Mouse (Mus musculus): ENCODE results near the gene Chrna9. TPM values are rescaled to one million over a fixed set of nuclear protein-coding genes. Genes with fewer than 3 reads are reported as not detected.

The Chrna9 gene
- polyA plus RNA-seq, 1 experiment from 2014 or later = not detected

DNA sequence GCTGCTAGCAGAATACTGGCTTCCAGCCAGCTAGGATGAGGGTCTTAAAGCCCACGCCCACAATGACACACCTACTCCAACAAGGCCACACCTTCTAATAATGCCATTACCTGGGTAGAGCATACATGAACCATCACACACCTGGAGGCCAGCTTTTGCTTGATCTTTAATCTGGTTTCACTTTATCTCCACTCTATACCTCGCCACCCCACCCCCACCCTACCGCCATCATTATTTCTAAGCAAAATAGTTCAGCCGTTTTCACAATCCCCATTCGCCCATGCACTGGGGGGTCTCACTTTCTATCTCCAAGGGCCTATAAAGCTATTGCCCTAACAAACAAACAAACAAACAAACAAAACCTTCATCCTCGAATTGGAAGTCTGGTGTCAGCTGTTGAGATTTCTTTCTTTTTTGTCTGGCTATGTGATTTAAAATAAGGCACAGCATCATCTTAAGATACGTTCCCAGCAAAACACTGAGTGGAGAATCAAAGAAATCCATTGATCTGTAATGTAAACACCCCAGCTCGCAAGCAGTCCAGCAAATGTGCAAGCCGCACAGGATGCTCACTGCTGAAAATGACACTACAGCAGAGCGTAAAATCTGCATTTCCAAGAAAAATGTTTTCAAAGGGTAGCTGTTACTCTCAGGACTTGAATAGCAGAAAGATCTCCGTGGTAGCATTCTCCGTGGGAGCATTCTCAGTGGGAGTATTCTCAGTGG lies 13.9 kb upstream of the Chrna9 start:
- Histone ChIP-seq H3K27ac (replicated peaks) (no peak overlapping the region), H3K36me3 (no peaks in the 10 kb centered on the region), H3K4me3 (no peak overlapping the region)

DNA sequence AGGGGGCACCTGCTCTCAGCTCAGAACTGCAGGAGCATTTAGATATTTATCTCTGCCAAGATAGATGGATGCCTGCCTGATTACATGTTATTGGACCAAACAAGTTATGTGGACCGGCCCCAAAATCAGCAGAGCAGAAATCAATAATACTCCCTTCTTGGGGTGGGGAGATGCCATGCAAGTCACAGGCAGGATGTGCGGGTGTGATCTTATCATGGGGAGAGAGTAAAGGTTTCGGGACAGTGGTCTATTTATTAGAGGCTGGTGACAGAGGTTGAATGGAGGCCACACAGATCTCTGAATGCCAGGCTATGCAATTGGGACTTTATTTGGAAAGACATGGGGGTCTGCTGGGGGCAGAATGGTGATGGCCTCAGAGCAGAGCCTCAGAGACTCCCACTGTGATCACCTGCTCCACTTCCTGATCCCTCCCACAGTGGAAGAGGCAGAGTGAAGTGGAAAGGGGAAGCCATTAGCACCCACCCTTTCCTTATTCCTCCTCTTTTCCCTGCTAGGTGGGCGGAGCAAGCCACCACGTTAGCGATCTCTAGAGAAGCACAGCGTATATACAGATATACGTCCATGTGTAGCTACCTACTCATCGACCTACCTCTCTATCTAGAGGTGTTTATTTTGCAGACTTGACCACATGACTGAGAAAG lies 13.1 kb upstream of the Chrna9 start:
- no peaks in the 10 kb centered on the region for H3K9me3 ChIP-seq
- ATAC-seq (ENCODE audit: low FRiP score, low read depth) = no peak
- no peak overlapping the region for H3K4me3 ChIP-seq
- H3K9ac ChIP-seq = no peak overlapping the region
- WGBS = 78% methylated on average over 9 of the region's 9 CpGs
- H3K27me3 ChIP-seq = no peaks in the 10 kb centered on the region
- no peak overlapping the region for H3K4me2 ChIP-seq
- H3K4me1 ChIP-seq (replicated peaks) = peaks cover 16% of the 10 kb centered on the region
- no peak overlapping the region for H3K27ac ChIP-seq (replicated peaks)
- no peaks in the 10 kb centered on the region for H3K36me3 ChIP-seq

More for the DNA sequence above, 13.9 kb upstream of the Chrna9 start:
- H3K9ac ChIP-seq = no peak overlapping the region
- no peaks in the 10 kb centered on the region for H3K9me3 ChIP-seq
- 73% methylated on average over 12 of the region's 12 CpGs for WGBS
- H3K4me2 ChIP-seq = no peak overlapping the region
- peaks cover 16% of the 10 kb centered on the region for H3K4me1 ChIP-seq (replicated peaks)
- H3K27me3 ChIP-seq = no peaks in the 10 kb centered on the region
- ATAC-seq (ENCODE audit: low FRiP score, low read depth) = no peak

- WGBS = 85% methylated on average over 6 of the region's 6 CpGs
- Histone ChIP-seq H3K27ac (replicated peaks) (no peak overlapping the region), H3K9me3 (no peaks in the 10 kb centered on the region), H3K4me2 (no peak overlapping the region), H3K9ac (no peak overlapping the region), H3K27me3 (no peaks in the 10 kb centered on the region), H3K36me3 (no peaks in the 10 kb centered on the region), H3K4me1 (replicated peaks) (no peaks in the 10 kb centered on the region), H3K4me3 (no peak overlapping the region)
- ATAC-seq (ENCODE audit: low FRiP score, low read depth) = no peak
These were observed 8.1 kb upstream of the Chrna9 start for GRCm38 (mm10) chr5:65926666-65927065.

- no peak for ATAC-seq (ENCODE audit: low FRiP score, low read depth)
- no peaks in the 10 kb centered on the region for H3K4me1 ChIP-seq (replicated peaks)
- H3K9me3 ChIP-seq = no peaks in the 10 kb centered on the region
- H3K9ac ChIP-seq = no peak overlapping the region
- H3K4me2 ChIP-seq = no peak overlapping the region
- H3K4me3 ChIP-seq = no peak overlapping the region
- 69% methylated on average over 7 of the region's 7 CpGs for WGBS
- H3K27me3 ChIP-seq = no peaks in the 10 kb centered on the region
- no peaks in the 10 kb centered on the region for H3K36me3 ChIP-seq
- H3K27ac ChIP-seq (replicated peaks) = no peak overlapping the region
These were observed 5.6 kb upstream of the Chrna9 start for GRCm38 (mm10) chr5:65929162-65929561.

DNA sequence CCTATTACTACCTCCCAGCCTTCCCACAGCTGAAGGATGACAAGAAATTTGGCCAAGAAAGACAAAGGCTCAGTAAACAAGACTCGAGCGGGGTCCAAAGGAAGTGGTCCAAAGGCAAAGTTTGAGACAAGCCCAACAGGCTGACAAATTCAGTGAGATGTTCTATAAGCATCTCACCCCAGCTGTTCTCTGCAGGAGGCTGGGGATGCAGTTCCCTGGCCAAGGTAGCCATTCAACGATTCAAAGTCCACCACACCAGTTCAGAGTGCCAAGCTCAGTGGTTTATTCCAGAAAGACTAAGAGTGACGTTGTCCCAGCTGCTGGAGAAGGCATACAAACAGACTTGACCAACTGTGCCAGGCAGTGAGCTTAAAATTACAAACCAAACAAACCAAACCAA lies 4.5 kb upstream of the Chrna9 start:
- Histone ChIP-seq H3K4me2 (no peak overlapping the region), H3K4me1 (replicated peaks) (no peaks in the 10 kb centered on the region), H3K36me3 (no peaks in the 10 kb centered on the region), H3K27me3 (no peaks in the 10 kb centered on the region), H3K9ac (no peak overlapping the region), H3K4me3 (no peak overlapping the region), H3K9me3 (no peaks in the 10 kb centered on the region), H3K27ac (replicated peaks) (no peak overlapping the region)
- WGBS = 68% methylated on average over 4 of the region's 4 CpGs
- ATAC-seq (ENCODE audit: low FRiP score, low read depth) = no peak

GRCm38 (mm10) chr5:65933258-65933657 lies 1.5 kb upstream of the Chrna9 start:
- ATAC-seq (ENCODE audit: low FRiP score, low read depth) = no peak
- WGBS = 89% methylated on average over 4 of the region's 4 CpGs

DNA sequence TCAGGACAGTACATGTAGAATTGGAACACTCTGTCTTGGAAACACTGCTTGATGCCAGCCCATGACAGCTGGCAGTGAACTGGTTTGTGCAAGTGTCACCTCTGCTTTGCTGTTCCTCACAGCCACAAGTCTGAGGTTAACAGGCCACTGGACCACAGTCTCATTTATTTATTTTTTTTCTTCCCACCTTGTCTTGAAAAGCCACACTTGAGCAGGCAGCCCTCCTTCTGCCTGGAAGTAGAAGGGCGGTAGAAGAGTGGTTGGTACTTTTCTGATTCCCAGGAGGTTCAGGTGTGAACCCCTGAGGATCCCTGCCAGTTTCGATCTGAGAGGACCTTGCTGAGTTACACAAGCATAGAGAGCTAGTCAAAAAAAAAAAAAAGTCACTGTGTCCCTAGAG lies 957 bp upstream of the Chrna9 start:
- no peaks in the 10 kb centered on the region for H3K27me3 ChIP-seq
- no peaks in the 10 kb centered on the region for H3K36me3 ChIP-seq
- H3K9ac ChIP-seq = no peak overlapping the region
- no peak overlapping the region for H3K4me3 ChIP-seq
- no peak overlapping the region for H3K27ac ChIP-seq (replicated peaks)
- H3K4me1 ChIP-seq (replicated peaks) = no peaks in the 10 kb centered on the region
- no peak overlapping the region for H3K4me2 ChIP-seq
- 92% methylated on average over 2 of the region's 2 CpGs for WGBS
- no peak for ATAC-seq (ENCODE audit: low FRiP score, low read depth)
- H3K9me3 ChIP-seq = no peaks in the 10 kb centered on the region

More at GRCm38 (mm10) chr5:65933258-65933657, 1.5 kb upstream of the Chrna9 start:
- Histone ChIP-seq H3K9ac (no peak overlapping the region), H3K4me2 (no peak overlapping the region), H3K27ac (replicated peaks) (no peak overlapping the region), H3K4me1 (replicated peaks) (no peaks in the 10 kb centered on the region), H3K4me3 (no peak overlapping the region), H3K27me3 (no peaks in the 10 kb centered on the region), H3K9me3 (no peaks in the 10 kb centered on the region), H3K36me3 (no peaks in the 10 kb centered on the region)

- Histone ChIP-seq H3K4me3 (no peak overlapping the region), H3K9ac (no peak overlapping the region), H3K4me1 (replicated peaks) (no peaks in the 10 kb centered on the region), H3K9me3 (no peaks in the 10 kb centered on the region), H3K27ac (replicated peaks) (no peak overlapping the region), H3K27me3 (no peaks in the 10 kb centered on the region), H3K4me2 (no peak overlapping the region), H3K36me3 (no peaks in the 10 kb centered on the region)
- ATAC-seq (ENCODE audit: low FRiP score, low read depth) = no peak
- WGBS = 73% methylated on average over 11 of the region's 11 CpGs
These were observed 2.4 kb downstream of the Chrna9 start for GRCm38 (mm10) chr5:65937011-65937726.

DNA sequence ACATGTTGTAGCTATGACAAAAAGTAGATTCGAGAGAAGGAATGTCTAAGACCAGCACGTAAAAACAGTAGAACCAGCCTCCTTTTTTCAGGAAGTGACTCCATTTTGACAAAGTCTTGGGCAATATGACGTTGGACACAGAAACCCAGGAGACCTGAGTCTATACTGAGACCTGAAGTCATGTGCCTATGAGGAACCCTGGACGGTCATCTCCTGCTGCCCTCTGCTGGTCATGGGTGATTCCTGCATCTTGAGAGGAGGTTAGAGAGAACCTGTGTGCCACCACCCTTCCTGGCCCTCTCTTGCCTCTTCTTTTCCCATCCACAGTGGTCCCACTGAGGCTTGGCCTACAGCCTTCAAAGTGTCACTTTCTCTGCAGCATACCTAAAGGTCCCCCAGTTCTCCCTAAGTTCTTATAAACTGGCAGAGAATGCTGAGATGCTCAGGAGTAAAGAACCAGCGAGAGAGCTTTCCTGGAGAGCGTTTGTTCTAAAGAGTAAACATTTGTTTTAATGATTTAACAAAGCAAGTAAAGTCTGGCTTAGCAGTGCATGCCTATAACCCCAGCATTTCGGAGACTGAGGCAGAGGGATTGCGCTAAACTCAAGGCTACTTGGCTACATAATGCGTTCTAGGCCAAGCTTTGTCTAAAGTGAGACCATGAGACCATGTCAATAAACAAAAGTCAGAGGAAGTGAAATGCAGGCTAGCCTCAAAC lies 3.4 kb downstream of the Chrna9 start:
- H3K4me3 ChIP-seq = no peak overlapping the region
- no peaks in the 10 kb centered on the region for H3K36me3 ChIP-seq
- H3K27ac ChIP-seq (replicated peaks) = no peak overlapping the region
- no peaks in the 10 kb centered on the region for H3K27me3 ChIP-seq
- H3K9ac ChIP-seq = no peak overlapping the region
- no peaks in the 10 kb centered on the region for H3K4me1 ChIP-seq (replicated peaks)
- no peaks in the 10 kb centered on the region for H3K9me3 ChIP-seq
- H3K4me2 ChIP-seq = no peak overlapping the region
- 60% methylated on average over 9 of the region's 9 CpGs for WGBS
- ATAC-seq (ENCODE audit: low FRiP score, low read depth) = peak; percentile 75

- ATAC-seq (ENCODE audit: low FRiP score, low read depth) = no peak
- Histone ChIP-seq H3K27ac (replicated peaks) (no peak overlapping the region), H3K4me3 (no peak overlapping the region), H3K4me1 (replicated peaks) (no peaks in the 10 kb centered on the region), H3K27me3 (no peaks in the 10 kb centered on the region), H3K9me3 (no peaks in the 10 kb centered on the region), H3K36me3 (no peaks in the 10 kb centered on the region), H3K9ac (no peak overlapping the region), H3K4me2 (no peak overlapping the region)
- WGBS = 74% methylated on average over 4 of the region's 4 CpGs
These were observed 6.4 kb downstream of the Chrna9 start for GRCm38 (mm10) chr5:65941145-65941544.

GRCm38 (mm10) chr5:65949822-65950221 lies 15.1 kb downstream of the Chrna9 start:
- H3K4me3 ChIP-seq = no peak overlapping the region
- 17% methylated on average over 3 of the region's 3 CpGs for WGBS
- H3K4me1 ChIP-seq (replicated peaks) = peaks cover 18% of the 10 kb centered on the region
- H3K9ac ChIP-seq = no peak overlapping the region
- H3K36me3 ChIP-seq = no peaks in the 10 kb centered on the region
- peak overlapping the region; percentile 48 for H3K4me2 ChIP-seq
- ATAC-seq (ENCODE audit: low FRiP score, low read depth) = no peak
- H3K9me3 ChIP-seq = no peaks in the 10 kb centered on the region
- peak overlapping the region; percentile 92 for H3K27ac ChIP-seq (replicated peaks)
- H3K27me3 ChIP-seq = no peaks in the 10 kb centered on the region

DNA sequence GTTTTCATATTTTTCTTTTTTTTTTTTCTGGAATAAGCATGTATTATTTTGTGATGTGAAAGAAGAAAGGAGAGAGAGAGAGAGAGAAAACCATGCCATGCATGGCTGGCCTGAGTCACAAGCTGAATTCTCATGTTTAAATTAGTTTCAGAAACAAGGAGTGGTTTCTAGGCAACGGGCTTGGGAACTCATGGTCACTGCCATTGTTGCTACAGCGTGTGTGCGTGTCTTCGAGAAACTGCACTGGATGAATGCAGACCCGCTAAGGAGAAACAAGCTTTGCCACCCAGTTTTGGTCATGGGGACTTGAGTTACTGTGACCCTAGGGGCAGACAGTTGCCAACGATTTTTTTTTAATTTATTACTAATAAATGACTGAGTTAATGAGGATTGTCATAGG lies 15.5 kb downstream of the Chrna9 start:
- Histone ChIP-seq H3K4me2 (peak overlapping the region; percentile 48), H3K36me3 (no peaks in the 10 kb centered on the region), H3K4me3 (peak overlapping the region; percentile 0; the same call in 1 of the 2 replicates), H3K4me1 (replicated peaks) (peaks cover 22% of the 10 kb centered on the region), H3K27me3 (no peaks in the 10 kb centered on the region), H3K9me3 (no peaks in the 10 kb centered on the region), H3K9ac (0 out of 2 replicates have a peak overlapping the region, but pooled peaks have one; percentile 16), H3K27ac (replicated peaks) (peak overlapping the region; percentile 92)
- 8% methylated on average over 6 of the region's 6 CpGs for WGBS
- ATAC-seq (ENCODE audit: low FRiP score, low read depth) = peak; percentile 71

All from hindbrain, embryonic 15.5 days (tissue).